Mouse (Mus musculus): ENCODE results near the gene Abhd15.

Gene Abhd15

DNA sequence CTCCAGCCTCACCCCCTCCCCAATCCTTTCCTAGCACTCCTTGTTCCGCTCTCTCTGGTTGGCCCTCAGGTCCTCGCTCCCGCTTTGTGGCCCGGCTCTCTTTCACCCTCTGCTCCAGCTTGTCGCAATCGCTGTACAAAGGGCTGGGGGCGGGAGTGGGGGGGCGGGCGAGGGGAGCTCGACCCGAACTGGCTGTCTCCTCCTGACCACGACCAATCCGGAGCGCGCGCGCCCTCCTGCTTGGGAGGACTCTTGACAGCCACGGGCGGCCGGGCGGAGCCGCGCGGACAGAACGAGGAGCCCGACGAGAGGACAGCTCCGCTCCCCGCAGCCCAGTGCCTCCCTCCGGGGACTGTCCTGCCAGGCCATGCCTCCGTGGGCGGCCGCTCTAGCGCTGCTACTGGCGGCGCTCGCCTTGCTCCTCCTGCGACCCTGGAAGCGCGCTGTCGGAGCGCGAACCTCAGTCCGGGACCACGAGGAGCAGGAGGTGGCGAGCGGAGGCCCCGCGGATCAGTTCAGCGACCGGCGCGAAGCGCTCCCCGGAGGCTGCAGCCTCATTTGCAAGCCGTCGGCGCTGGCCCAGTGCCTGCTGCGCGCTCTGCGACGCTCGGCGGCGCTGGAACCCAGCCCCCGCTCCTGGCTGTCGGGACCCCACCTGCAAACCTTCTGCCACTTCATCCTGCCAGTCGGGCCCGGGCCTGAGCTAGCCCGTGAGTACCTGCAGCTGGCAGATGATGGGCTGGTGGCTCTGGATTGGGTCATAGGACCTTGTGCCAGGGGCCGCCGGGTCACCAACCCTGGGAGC, at the start of gene Abhd15:
TSS of gene Abhd15 (plus strand) at position 290 of the 805 bp plus-strand sequence.
- DNase-seq (ENCODE audit: low read depth, low spot score): no peak

DNA sequence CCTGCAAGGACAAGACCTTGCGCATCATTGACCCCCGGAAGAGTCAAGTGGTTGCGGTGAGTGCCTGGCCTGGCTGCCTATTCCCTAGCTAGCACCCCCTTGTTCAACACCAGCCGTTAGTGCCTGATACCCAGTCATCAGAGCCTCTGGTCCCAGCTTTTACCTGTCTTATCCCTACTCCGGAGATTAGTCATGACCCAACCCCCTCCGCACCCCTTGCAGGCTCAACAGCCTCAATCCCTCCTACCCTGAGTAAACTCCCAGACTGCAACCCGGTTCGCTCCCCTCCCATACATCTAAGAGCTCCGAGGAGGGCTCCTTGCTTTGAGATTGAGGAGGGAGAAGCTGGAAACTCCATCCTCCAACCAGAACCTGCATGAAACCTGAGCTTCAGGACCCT, 48.4 kb upstream of the Abhd15 start:
- no peak for DNase-seq (ENCODE audit: low read depth, low spot score)

DNA sequence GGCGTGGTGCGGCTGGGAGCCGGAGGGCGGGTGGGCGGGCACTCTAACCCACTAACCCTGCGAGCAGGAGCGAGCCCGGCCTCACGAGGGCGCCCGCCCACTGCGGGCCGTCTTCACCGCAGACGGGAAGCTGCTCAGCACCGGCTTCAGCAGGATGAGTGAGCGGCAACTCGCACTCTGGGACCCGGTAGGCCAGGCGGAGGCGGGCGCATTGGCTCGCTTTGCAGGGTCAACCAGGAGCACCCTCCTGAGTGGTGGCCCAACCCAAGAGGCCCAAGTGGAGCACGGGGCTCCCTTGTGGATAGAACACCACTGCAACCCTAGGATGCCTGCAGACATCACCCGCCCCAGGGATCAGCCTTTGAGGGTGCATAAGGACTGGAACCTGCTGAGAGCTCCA, 47.8 kb upstream of the Abhd15 start:
- DNase-seq (ENCODE audit: low read depth, low spot score): peak; percentile 79

DNA sequence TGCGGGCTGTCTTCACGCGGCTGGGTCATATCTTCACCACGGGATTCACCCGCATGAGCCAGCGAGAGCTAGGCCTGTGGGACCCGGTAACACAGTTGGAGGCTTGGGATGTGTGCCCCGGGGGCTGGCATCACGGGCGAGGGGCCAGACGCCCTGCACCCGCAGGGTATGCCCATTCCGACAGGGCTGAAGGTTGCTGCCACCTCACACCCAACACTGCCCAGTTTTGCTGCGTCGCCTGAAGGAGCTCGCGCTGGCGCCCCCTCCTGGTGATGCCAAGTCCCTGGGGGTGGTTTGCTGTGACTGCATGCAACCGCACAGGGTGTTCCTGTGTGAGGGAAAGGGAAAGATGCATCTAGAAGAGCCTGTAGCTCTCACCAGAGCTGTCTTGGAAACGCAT, 47.1 kb upstream of the Abhd15 start:
- peak; percentile 80 for DNase-seq (ENCODE audit: low read depth, low spot score)

DNA sequence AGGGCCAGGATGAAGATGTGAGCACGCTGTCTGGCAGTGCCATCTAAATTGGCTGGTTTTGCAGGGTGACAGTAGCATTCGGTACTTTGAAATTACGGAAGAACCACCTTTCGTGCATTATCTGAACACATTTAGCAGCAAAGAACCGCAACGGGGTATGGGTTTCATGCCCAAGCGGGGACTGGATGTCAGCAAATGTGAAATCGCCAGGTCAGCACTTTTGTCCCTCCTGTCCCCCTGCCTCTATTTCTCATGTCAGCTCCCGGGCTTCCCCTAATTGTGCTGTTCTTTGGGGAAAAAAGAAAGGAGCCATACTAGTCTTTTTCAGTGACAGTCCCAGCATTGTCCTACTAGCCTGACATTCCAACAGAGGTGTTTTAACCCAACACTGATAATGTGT, 46.5 kb upstream of the Abhd15 start:
- no peak for DNase-seq (ENCODE audit: low read depth, low spot score)

DNA sequence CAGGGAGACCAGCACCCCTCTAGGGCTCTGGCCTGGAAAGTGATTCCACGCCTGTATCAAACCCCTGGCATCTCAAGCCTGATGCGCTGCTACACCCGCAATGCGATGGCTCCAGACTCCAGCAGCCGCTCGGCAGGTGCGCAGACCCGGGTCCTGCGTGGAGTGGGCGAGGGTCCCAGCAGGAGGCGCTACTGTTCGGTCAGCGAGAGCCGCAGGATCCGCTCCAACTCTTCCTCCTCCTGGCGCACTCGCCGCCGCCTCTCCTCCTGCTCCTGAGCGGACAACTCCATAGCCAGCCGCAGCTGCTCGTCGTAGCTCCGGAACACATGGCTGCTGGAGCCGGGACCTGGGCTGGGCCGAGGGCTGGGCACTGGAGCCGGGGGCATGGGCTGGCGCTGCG, 43.5 kb upstream of the Abhd15 start:
- DNase-seq (ENCODE audit: low read depth, low spot score): no peak

DNA sequence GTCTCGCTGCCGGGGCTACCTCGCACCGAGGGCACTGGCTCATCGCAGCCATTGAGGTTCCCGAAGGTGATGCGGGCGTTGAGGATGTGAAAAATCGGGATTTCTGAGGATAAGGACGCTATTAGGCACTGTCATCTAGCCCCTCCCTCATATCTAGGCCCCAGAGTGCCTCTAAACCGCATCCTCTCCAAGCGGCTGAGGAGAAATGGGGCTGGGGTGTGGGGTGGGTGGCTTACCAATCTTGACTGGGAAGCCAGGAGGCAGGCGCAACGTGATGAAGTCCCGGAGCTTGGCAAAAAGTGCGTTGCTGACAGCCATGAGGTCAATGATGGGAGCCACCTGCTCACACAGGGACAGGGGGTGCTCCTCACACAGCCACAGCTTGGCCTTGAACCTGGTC, 42.1 kb upstream of the Abhd15 start:
- DNase-seq (ENCODE audit: low read depth, low spot score): no peak

DNA sequence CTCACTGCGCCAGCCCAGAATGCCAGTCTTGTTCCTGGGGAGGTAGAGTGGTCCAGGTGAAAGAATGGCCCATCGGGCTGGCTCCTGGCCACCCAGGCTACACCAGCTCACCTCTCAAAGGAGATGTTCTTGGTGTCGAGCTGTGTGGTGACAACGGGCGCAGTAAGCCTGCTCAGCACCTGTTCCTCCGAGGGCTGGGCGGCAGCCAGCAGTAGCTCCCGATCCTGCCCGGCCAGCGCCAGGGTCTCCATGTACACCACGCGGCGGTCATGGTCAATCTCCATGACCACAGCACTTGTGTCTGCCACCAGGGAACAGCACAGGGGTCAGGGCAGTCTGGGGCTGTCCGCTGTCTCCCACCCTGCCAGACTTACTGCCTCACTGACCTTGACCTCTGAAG, 38.7 kb upstream of the Abhd15 start:
- no peak for DNase-seq (ENCODE audit: low read depth, low spot score)

DNA sequence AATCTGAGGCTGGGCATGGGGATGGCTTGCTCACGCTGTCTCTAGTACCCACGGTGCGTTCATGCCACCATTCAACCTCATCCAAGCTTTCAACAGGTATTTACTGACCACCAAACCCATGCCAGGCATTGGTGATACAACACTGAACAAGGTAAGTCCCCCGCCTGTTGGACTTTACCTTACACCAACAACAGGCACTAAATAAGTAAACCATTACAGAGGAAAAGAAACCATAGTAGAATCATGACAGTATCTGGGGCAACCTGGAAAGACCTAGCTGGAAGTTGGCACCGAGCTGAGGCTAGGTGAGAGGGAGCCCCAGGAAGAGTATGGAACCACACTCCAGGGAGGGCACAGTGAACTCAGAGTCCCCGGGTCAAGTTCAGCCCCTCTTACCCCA, 38.0 kb upstream of the Abhd15 start:
- DNase-seq (ENCODE audit: low read depth, low spot score): no peak

DNA sequence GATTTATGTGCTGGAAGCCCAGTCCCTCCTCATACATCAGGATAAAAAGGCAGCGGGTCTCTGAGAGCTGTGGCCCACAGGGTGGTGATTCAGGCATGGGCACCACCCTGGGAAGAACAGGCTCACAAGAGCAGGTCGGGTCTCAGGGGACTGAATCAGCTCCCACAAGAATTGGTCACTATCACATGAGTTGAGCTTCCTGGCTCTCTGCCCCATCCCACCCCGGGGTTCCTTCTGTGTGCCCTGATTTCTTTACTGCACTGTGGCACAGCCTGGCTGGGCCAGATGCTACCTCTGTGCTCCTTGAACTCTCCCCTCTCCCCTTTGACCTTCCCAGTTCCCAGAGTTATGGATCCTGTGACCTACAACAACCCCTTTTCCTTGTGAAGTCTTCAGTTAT, 31.9 kb upstream of the Abhd15 start:
- DNase-seq (ENCODE audit: low read depth, low spot score): no peak

DNA sequence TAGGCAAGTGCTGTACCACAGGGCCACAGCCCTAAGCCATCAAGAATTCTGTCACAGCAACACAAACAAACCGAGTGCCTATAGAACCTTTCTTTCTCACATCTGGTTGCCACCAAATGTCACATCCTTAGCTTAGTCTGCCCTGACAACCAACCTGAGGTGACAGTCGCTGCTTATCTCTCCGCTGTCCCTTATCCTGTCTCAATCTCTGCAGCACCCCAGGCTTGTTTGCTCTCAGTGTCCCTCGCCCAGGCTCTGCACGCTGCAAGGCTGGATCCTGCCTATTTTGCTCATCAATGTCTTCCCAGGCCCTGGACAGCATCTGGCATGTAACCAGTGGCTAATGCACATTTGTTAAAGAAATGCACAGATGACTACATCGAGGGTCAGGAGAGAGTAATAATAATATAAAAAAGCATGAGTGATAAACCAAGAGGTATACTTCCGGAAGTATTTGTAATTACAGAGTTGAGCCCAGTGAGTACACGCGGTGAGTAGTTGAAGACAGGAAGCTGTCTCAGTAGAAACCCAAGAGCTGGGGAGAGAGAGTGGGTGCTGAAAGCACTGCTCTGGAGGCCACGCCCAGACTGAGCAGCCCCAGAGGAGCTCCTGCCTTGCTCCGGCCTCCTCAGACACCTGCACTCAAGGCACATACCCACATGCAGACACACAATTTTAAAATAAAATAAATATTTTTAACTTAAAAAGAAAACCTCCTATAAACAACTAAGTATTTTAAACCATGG, 31.2 kb upstream of the Abhd15 start:
- no peak for DNase-seq (ENCODE audit: low read depth, low spot score)

DNA sequence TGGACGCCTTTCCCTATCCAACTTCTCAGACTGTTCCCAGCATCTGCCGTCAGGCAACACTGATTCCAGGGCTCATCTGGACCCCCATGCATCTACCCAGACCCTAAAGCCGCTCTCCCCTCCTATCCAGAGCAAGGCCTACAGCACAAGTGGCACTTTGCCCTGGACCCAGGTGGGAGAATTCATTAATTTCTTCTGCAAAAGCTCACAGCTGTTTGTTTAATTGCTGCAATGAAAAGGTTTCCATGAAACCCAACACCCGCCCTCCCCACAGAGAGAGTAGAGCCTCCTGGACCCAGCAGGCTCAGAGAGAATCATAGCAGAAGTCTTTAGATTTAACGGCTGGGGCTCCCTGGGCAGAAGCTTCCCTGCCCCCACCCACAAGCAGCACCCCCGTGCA, 29.7 kb upstream of the Abhd15 start:
- DNase-seq (ENCODE audit: low read depth, low spot score): no peak

DNA sequence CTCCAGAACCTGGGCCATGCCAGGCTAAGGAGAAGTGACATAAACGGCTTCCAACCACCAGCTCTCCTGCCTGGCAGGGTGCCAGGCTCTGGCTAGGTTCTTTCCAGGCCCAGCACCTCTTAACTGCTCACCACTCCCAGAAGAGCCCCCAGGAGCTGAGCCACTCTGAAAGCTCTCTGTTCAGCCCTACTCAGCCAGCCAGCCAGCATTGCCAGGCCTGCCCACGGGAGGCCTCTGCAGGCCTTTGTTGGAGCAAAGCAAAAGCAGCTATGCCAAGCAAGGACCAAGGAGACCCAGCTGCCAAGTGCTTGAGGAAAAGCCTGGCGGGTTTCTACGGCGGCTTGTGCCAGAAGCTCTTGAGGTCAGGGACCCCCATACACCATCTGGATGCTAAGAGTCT, 28.1 kb upstream of the Abhd15 start:
- no peak for DNase-seq (ENCODE audit: low read depth, low spot score)

DNA sequence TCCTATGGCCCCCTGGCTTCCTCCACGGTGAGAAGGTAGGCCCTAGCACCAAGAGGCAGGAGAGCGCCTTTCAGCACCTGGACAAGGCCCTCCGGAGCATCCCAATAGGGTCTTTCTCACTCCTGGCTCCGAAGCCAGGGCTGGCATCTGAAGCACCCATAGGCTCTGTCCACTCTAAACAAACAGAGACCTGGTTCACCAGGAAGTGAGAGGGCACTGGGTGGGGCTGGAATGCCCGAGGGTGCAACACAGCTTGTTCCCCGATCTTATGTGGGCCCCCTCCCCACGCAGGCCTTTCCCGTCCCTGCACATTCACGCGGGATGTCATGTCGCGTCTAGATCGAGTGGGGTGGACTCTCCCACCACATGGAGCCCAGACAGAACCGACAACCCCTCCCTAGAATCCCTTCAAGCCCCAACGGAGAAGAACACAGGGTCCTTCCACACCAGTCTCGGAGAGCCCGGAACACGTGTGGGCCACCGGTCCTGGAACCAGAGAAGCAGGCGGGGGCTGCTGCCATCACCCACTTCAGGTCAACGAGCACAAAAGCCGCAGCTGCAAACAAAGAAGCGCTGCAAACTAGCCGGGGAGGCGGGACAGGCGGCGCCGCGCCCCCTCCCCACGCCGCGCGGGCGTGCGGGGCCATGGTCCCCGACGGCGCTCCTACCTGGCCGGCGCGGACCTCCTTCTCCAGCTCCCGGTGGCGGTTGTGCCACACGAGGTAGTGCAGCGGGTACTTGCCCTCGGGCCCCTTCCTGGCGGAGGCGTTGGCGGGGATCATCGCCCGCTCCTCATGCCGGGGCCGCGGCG, 25.9 kb upstream of the Abhd15 start:
- DNase-seq (ENCODE audit: low read depth, low spot score): no peak

DNA sequence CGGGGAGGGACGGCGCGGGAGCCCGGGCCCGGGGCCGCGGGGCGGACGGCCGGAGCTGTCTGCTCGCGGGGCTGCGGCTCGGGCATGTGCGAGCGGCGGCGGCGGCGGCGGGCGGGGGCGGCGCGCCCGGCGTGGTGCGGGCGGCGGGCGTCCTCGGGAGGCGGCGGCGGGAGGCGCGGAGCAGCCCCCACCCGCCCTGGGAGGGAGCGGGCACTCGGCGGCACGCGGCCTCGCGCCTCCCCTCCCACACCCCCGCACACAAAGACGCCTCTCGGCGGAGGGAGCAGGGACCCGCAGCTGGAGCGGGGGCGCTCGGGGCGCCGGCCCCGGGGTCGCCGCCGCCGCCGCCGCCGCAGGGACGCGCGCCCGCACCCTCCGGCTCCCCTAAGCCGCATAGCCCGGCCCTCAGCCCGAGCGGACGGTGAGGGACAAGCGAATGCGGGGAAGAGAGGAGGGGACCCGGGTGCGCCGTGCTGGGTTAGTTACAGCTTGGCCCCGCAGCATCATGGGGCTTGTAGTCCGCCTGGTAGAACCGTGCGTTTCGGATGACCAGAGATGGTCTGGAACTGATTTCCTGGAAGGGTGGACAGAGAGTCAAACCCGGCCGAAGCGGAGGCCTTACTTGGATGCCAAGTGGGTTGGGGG, 25.2 kb upstream of the Abhd15 start, which contains the start of gene Ankrd13b:
TSS of gene Ankrd13b (minus strand) at position 88 of the 645 bp plus-strand sequence.
- no peak for DNase-seq (ENCODE audit: low read depth, low spot score)

DNA sequence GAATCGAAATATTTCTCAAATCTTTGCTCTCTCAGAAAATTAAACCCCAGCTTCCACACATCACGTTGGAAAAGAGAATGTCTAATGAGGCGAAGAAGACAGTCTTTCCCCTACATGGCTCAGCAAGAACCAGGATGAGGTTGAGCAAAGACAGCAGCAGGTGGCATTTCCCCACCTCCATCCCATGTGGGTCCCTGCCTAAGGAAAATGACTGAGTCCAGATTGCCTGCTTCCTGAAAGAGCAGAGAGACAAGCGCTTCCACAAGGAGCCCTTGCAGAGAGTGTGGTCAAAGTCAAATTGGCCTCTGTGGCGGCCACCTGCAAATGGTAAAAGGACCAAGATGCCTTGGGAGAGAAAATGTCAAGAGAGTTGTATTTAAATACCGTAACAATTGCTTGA, 24.5 kb upstream of the Abhd15 start:
- DNase-seq (ENCODE audit: low read depth, low spot score): no peak

DNA sequence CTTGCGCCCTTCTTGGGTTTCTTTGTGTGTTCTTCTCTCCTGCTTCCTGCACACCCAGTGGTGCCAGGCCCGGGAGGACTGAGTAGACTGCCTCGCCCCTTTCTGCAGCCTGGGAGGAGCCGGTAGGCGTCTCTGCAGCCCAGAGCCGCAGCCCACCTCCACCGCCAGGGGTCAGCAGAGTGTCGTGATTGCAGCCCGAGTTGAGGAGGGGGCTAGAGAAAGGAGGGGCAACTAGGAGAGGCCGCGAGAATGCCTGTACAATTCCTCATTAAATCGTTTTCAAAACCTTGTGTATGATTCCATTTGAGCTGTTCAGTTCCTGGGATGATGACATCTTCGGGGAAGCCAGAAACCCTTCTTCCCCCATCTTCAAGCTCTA, 23.8 kb upstream of the Abhd15 start:
- DNase-seq (ENCODE audit: low read depth, low spot score): peak; percentile 96

DNA sequence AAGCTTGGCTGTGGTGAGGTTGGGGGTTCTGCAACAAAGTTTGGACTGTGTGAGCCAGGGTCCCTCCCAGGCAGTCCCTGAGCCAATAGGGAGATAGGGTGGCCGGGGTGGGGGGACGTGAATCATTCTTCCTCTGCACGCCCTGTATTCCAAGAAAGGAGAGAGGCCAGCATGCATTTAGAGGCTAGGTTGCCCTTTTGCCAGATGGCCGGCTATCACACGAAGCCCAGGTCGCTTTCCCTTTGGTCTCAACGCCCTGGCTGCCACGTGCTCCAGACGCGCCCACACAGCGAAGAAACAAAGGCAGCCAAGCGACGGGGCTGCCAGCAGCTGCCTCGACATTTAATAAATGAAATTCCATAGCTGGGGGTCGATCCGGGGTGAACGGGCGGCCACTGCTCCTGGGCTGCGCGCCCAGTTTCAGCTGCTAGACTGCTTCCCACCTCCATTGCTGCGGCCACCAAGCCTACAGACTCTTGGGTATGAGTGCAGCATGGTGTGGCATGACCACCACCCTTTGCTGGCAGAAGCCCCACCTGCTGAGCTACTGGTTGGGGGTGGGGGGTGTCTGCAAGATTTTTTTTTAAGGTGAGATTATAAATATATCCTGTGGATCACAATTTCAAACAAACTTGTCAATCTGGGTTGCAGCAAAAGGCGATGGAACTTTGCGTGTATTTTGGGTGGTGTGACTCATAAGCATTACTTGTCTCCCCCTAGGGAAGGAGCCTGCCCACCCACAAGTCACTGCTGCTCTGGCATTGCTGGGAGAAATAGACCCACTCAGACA, 23.2 kb upstream of the Abhd15 start:
- DNase-seq (ENCODE audit: low read depth, low spot score): no peak

DNA sequence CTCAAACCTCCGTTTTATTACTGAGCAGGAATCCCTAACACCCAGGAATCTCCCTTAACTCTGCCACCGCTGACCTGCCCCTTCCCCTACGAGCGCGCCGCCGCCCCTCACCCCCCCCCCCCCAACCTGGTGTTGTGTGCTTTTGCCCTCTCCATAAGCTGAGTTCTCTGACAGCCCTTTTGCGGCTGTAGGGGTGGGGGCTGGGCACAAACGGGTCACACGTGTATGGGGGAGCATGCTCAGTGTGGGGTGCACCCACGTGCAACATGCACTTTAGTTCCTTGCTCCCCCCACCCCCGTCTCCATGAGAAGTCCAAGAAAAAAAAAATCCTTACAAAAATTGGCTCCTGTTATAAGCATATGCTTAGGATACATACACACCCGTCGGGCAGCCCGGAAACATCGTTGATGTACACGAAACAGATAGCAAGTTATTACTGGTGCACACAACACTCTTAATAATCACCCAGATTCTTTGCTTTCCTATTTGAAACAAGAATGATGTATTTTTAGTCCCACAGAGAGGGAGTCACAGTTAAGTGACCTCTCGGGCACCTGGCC, 22.5 kb upstream of the Abhd15 start:
- DNase-seq (ENCODE audit: low read depth, low spot score): no peak

DNA sequence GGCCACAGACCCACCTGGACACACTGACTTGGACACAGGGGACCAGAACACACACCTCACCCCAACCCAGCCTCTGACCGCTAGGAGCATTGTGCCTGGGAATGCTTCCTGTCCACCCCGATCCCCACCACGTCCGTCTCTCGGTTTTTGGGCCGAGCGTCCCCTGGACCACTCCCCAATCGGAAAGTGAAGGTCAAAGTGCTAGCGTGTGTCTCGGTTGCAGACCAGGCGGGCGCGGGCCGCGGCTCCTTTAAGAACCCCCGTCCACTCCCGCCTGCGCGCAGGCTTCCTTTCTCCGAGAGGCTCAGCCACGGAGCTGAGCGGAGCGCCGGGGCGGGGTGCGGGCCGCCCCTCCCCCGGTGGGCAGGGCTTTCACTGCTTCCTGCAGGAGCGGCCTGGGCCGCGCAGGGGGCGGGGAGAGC, 22.0 kb upstream of the Abhd15 start:
- no peak for DNase-seq (ENCODE audit: low read depth, low spot score)

Measured in WW6 (cell line).